Comparison of ENCODE assay signal across 22 mouse cellular contexts in genomic region chr3:86883985-86884384, GRCm38 (mm10).
"Had no signal": no experiment of that assay in that cellular context is flagged by ENCODE, and none has a peak within 500 bp of the region (broad histone marks: within the 10 kb centered on the region; RNA-seq: fewer than 3 reads in every experiment).

No protein-coding gene starts in this region.

- H3K4me3 ChIP-seq: heart, embryonic 10.5 days; heart, embryonic 12.5 days; hindbrain, embryonic 13.5 days; hindbrain, embryonic 15.5 days; kidney, embryonic 15.5 days; limb, embryonic 13.5 days; limb, embryonic 15.5 days had no signal

- H3K4me2 ChIP-seq: heart, embryonic 12.5 days; hindbrain, embryonic 13.5 days; hindbrain, embryonic 15.5 days; kidney, embryonic 15.5 days; limb, embryonic 13.5 days; limb, embryonic 15.5 days had no signal

- H3K9me3 ChIP-seq: heart, embryonic 10.5 days; heart, embryonic 12.5 days; hindbrain, embryonic 13.5 days; hindbrain, embryonic 15.5 days; kidney, embryonic 15.5 days; limb, embryonic 15.5 days had no signal

- ATAC-seq: forebrain, postnatal 0 days; hindbrain, postnatal 0 days; intestine, embryonic 16.5 days had no signal

- H3K27ac ChIP-seq: heart, embryonic 10.5 days; hindbrain, embryonic 15.5 days; hindbrain, postnatal 0 days; kidney, embryonic 15.5 days; kidney, postnatal 0 days; limb, embryonic 13.5 days; limb, embryonic 15.5 days had no signal

- H3K27me3 ChIP-seq: heart, embryonic 12.5 days; hindbrain, embryonic 13.5 days; hindbrain, embryonic 15.5 days; kidney, embryonic 15.5 days; limb, embryonic 13.5 days; limb, embryonic 15.5 days had no signal

- H3K36me3 ChIP-seq: heart, embryonic 10.5 days; heart, embryonic 12.5 days; hindbrain, embryonic 15.5 days; kidney, embryonic 15.5 days; limb, embryonic 13.5 days; limb, embryonic 15.5 days had no signal

- H3K4me1 ChIP-seq: heart, embryonic 10.5 days; heart, embryonic 12.5 days; kidney, embryonic 15.5 days; limb, embryonic 13.5 days; limb, embryonic 15.5 days had no signal

- H3K9ac ChIP-seq: forebrain, postnatal 0 days; heart, embryonic 12.5 days; hindbrain, embryonic 15.5 days; kidney, embryonic 15.5 days; limb, embryonic 13.5 days; limb, embryonic 15.5 days had no signal

- DNase-seq: forebrain, postnatal 0 days; gastrocnemius, postnatal 14 days; heart, adult 18-20 months; heart, postnatal 10 days; heart, postnatal 36 days; kidney, adult 11 months; kidney, adult 2 months; kidney, adult 9 months; kidney, postnatal 14 days; kidney, postnatal 36 days; layer of hippocampus, postnatal 36 days; left cerebral cortex, postnatal 4 days had no signal
